Mouse (Mus musculus): ENCODE measurements around the gene Wipf3. TPM values are rescaled to one million over a fixed set of nuclear protein-coding genes. Genes with fewer than 3 reads are reported as not detected.
A peak's percentile ranks its signal among the peaks of the same experiment; 100 is the strongest.

The Wipf3 gene
- polyA plus RNA-seq, 1 experiment = 1.9 TPM

DNA sequence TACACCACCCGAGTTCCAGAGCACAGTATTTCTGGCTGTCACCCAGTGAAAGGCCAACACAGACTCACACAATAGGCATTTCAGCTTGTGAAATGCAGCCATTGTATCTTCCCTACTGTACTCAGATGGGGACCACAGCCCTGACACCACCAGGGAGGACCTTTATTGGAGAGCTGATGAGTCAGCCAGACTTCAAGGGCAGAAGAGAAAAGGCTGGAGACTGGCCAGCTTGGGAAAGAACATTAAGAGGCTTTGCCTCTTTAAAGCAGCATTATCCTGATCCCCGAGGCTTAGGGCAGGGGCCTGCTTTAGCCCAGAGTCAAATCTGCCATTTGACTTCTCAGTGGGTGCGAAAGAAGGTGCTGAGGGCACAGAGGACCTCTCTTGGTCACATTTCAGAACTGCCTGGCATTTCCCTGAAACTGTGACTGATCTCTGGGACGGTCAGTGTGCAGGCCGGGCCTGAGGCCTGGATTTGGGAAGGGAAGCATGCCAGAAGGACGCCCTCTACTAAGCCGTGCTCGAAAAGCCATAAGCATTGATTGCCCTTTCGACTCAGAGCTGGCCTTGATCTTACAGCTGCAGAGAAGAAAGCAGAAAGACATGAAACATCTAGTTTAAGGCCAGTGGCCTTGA, 111.0 kb downstream of the Wipf3 start:
- H3K27me3 ChIP-seq (replicated peaks; ENCODE audit: control insufficient read depth, insufficient read depth, low read length) = no peaks in the 10 kb centered on the region
- TF ChIP-seq POLR2A (IDR thresholded peaks at IDR 0.05; ENCODE audit: low read depth, low read length) (no peak), CTCF (conservative IDR thresholded peaks at IDR 0.05; ENCODE audit: insufficient read depth, insufficient read length, low read depth, low read length) (no peak)
- H3K4me1 ChIP-seq (ENCODE audit: control insufficient read depth, insufficient read depth, low read length) = no peaks in the 10 kb centered on the region
- H3K27ac ChIP-seq (ENCODE audit: insufficient read depth, low read depth, low read length) = no peak overlapping the region
- H3K4me3 ChIP-seq (ENCODE audit: insufficient read depth, low read depth, low read length) = no peak overlapping the region
- WGBS = 74% methylated on average over 9 of the region's 9 CpGs
- no peak for DNase-seq
- no peaks in the 10 kb centered on the region for H3K36me3 ChIP-seq (ENCODE audit: control insufficient read depth, insufficient read depth, low read length)

GRCm38 (mm10) chr6:54542836-54543235, 113.4 kb downstream of the Wipf3 start:
- 87% methylated on average over 7 of the region's 7 CpGs for WGBS
- no peaks in the 10 kb centered on the region for H3K27me3 ChIP-seq (replicated peaks; ENCODE audit: control insufficient read depth, insufficient read depth, low read length)
- H3K4me3 ChIP-seq (ENCODE audit: insufficient read depth, low read depth, low read length) = no peak overlapping the region
- DNase-seq = no peak
- no peak overlapping the region for H3K27ac ChIP-seq (ENCODE audit: insufficient read depth, low read depth, low read length)
- H3K4me1 ChIP-seq (ENCODE audit: control insufficient read depth, insufficient read depth, low read length) = no peaks in the 10 kb centered on the region
- H3K36me3 ChIP-seq (ENCODE audit: control insufficient read depth, insufficient read depth, low read length) = no peaks in the 10 kb centered on the region
- TF ChIP-seq CTCF (conservative IDR thresholded peaks at IDR 0.05; ENCODE audit: insufficient read depth, insufficient read length, low read depth, low read length) (no peak), POLR2A (IDR thresholded peaks at IDR 0.05; ENCODE audit: low read depth, low read length) (no peak)

GRCm38 (mm10) chr6:54543646-54544045, 114.2 kb downstream of the Wipf3 start:
- Histone ChIP-seq H3K36me3 (ENCODE audit: control insufficient read depth, insufficient read depth, low read length) (no peaks in the 10 kb centered on the region), H3K27me3 (replicated peaks; ENCODE audit: control insufficient read depth, insufficient read depth, low read length) (no peaks in the 10 kb centered on the region), H3K27ac (ENCODE audit: insufficient read depth, low read depth, low read length) (no peak overlapping the region), H3K4me1 (ENCODE audit: control insufficient read depth, insufficient read depth, low read length) (no peaks in the 10 kb centered on the region), H3K4me3 (ENCODE audit: insufficient read depth, low read depth, low read length) (no peak overlapping the region)
- 81% methylated on average over 2 of the region's 2 CpGs for WGBS
- TF ChIP-seq POLR2A (IDR thresholded peaks at IDR 0.05; ENCODE audit: low read depth, low read length) = no peak
- no peak for TF ChIP-seq CTCF (conservative IDR thresholded peaks at IDR 0.05; ENCODE audit: insufficient read depth, insufficient read length, low read depth, low read length)
- DNase-seq = no peak

GRCm38 (mm10) chr6:54548314-54549019, 119.1 kb downstream of the Wipf3 start:
- 52% methylated on average over 13 of the region's 13 CpGs for WGBS
- TF ChIP-seq POLR2A (IDR thresholded peaks at IDR 0.05; ENCODE audit: low read depth, low read length) = no peak
- TF ChIP-seq CTCF (conservative IDR thresholded peaks at IDR 0.05; ENCODE audit: insufficient read depth, insufficient read length, low read depth, low read length) = no peak
- Histone ChIP-seq H3K27ac (ENCODE audit: insufficient read depth, low read depth, low read length) (no peak overlapping the region), H3K27me3 (replicated peaks; ENCODE audit: control insufficient read depth, insufficient read depth, low read length) (no peaks in the 10 kb centered on the region), H3K4me3 (ENCODE audit: insufficient read depth, low read depth, low read length) (no peak overlapping the region), H3K4me1 (ENCODE audit: control insufficient read depth, insufficient read depth, low read length) (no peaks in the 10 kb centered on the region), H3K36me3 (ENCODE audit: control insufficient read depth, insufficient read depth, low read length) (no peaks in the 10 kb centered on the region)
- DNase-seq = peak; percentile 44

GRCm38 (mm10) chr6:54549311-54549710, 119.9 kb downstream of the Wipf3 start:
- Histone ChIP-seq H3K27me3 (replicated peaks; ENCODE audit: control insufficient read depth, insufficient read depth, low read length) (no peaks in the 10 kb centered on the region), H3K27ac (ENCODE audit: insufficient read depth, low read depth, low read length) (no peak overlapping the region), H3K4me1 (ENCODE audit: control insufficient read depth, insufficient read depth, low read length) (no peaks in the 10 kb centered on the region), H3K36me3 (ENCODE audit: control insufficient read depth, insufficient read depth, low read length) (no peaks in the 10 kb centered on the region), H3K4me3 (ENCODE audit: insufficient read depth, low read depth, low read length) (no peak overlapping the region)
- TF ChIP-seq POLR2A (IDR thresholded peaks at IDR 0.05; ENCODE audit: low read depth, low read length) (no peak), CTCF (conservative IDR thresholded peaks at IDR 0.05; ENCODE audit: insufficient read depth, insufficient read length, low read depth, low read length) (no peak)
- DNase-seq = no peak
- 74% methylated on average over 4 of the region's 4 CpGs for WGBS

DNA sequence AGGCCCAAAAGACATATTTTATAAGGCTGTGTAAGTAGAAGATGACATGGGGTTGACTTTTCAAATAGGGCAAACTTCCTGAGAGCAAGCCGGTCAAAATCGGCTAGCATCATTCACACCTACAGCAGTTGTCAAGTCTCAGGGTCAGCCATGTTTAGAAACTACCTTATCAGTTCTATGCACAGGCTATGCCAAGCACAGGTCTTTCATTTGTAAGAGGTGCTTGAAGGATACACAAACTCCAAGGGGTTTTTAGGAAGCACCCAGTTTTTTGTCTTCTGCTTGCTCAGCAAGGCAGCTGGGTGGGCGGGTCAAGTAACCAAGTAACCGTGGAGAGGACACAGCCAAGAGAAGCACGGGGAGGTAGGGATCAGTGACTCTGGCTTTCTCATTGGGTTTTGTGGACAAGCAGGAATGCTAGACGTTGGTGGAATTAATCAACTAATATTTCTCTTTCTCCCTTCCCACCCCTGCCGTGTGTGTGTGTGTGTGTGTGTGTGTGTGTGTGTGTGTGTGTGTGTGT, 121.5 kb downstream of the Wipf3 start:
- no peak for TF ChIP-seq CTCF (conservative IDR thresholded peaks at IDR 0.05; ENCODE audit: insufficient read depth, insufficient read length, low read depth, low read length)
- no peak for TF ChIP-seq POLR2A (IDR thresholded peaks at IDR 0.05; ENCODE audit: low read depth, low read length)
- no peak overlapping the region for H3K27ac ChIP-seq (ENCODE audit: insufficient read depth, low read depth, low read length)
- peak; percentile 43 for DNase-seq
- H3K4me1 ChIP-seq (ENCODE audit: control insufficient read depth, insufficient read depth, low read length) = no peaks in the 10 kb centered on the region
- H3K36me3 ChIP-seq (ENCODE audit: control insufficient read depth, insufficient read depth, low read length) = no peaks in the 10 kb centered on the region
- H3K4me3 ChIP-seq (ENCODE audit: insufficient read depth, low read depth, low read length) = no peak overlapping the region
- WGBS = 52% methylated on average over 7 of the region's 7 CpGs
- no peaks in the 10 kb centered on the region for H3K27me3 ChIP-seq (replicated peaks; ENCODE audit: control insufficient read depth, insufficient read depth, low read length)

GRCm38 (mm10) chr6:54552721-54553413, 123.5 kb downstream of the Wipf3 start:
- H3K27me3 ChIP-seq (replicated peaks; ENCODE audit: control insufficient read depth, insufficient read depth, low read length) = no peaks in the 10 kb centered on the region
- no peaks in the 10 kb centered on the region for H3K36me3 ChIP-seq (ENCODE audit: control insufficient read depth, insufficient read depth, low read length)
- no peak overlapping the region for H3K4me3 ChIP-seq (ENCODE audit: insufficient read depth, low read depth, low read length)
- WGBS = 73% methylated on average over 9 of the region's 9 CpGs
- no peak for DNase-seq
- no peaks in the 10 kb centered on the region for H3K4me1 ChIP-seq (ENCODE audit: control insufficient read depth, insufficient read depth, low read length)
- H3K27ac ChIP-seq (ENCODE audit: insufficient read depth, low read depth, low read length) = no peak overlapping the region
- TF ChIP-seq POLR2A (IDR thresholded peaks at IDR 0.05; ENCODE audit: low read depth, low read length) (no peak), CTCF (conservative IDR thresholded peaks at IDR 0.05; ENCODE audit: insufficient read depth, insufficient read length, low read depth, low read length) (no peak)

Other genes starting within 250 kb of the Wipf3 start
- 6.2 and 6.8 TPM in 2 replicates for gene Prr15, start 103.8 kb upstream of the Wipf3 start, polyA plus RNA-seq (2012; rRNA removed)
- gene Scrn1, start 136.9 kb downstream of the Wipf3 start, polyA plus RNA-seq (2012; rRNA removed) = 2.3 and 2.6 TPM in 2 replicates
- gene Plekha8, start 165.5 kb downstream of the Wipf3 start, polyA plus RNA-seq (2012; rRNA removed) = 6.2 and 6.5 TPM in 2 replicates
- 3.7 and 4.5 TPM in 2 replicates for gene Fkbp14, start 167.7 kb downstream of the Wipf3 start, polyA plus RNA-seq (2012; rRNA removed)